Mouse (Mus musculus): ENCODE results near the gene C1qtnf5. TPM values are rescaled to one million over a fixed set of nuclear protein-coding genes. Genes with fewer than 3 reads are reported as not detected.
A peak's percentile ranks its signal among the peaks of the same experiment; 100 is the strongest.

Gene C1qtnf5
- total RNA-seq, 1 experiment from 2014 or later, result 10.9 TPM

DNA sequence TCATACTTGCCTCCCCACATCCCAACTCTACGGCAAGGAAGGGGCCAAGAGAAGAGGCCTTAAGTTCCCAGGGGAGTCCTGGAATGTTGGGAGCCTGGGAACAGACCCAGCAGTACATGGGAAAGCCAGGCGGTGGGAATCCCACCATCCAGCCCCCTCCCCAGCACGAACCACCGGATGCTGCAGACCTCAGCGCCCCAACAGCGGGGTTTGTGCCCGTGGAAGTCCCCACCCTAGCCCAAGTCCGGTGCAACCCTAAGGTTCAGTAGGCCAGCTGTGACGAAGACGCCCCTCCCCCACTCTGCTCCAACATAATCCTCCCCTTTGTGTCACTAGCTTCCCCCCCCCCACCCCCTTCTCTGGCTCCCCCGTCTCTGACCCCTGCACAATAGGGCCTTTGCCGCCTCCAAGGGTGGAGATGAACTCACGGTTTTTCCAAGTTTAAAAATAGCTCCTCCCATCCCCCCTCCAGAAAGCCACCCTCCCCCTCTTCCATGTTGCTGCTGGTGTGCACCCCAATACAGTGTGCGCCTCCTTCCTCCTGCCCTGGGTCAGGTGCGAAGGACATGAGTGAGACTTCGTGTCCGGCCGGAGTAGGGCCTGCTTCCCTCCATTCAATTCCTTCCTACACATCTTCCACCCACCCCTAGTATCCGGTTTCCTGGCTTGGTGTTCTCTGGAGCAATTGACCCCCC lies 23.7 kb downstream of the C1qtnf5 start:
- peak; percentile 29 for DNase-seq

- no peak for DNase-seq
These were observed 24.2 kb downstream of the C1qtnf5 start for GRCm38 (mm10) chr9:44131276-44131590.

DNA sequence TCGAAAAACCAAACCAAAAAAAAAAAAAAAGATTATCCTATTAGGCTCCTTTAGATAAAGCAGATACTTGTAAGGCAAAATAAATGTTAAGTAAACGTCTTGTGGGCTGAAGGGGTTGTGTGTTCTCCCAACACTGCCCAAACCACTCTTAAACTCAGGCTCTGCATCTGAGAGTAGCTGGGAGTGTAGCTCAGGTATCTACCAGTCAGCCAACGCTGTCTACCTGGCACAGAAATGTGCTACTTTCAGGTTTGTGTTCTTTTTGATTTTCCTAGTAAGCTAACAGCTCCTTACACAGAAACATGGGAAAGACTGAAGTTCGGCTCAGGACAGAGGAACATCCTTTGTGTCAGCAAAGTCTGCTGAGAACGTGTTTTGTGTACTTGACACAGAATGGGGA lies 25.2 kb downstream of the C1qtnf5 start:
- no peak for DNase-seq

DNA sequence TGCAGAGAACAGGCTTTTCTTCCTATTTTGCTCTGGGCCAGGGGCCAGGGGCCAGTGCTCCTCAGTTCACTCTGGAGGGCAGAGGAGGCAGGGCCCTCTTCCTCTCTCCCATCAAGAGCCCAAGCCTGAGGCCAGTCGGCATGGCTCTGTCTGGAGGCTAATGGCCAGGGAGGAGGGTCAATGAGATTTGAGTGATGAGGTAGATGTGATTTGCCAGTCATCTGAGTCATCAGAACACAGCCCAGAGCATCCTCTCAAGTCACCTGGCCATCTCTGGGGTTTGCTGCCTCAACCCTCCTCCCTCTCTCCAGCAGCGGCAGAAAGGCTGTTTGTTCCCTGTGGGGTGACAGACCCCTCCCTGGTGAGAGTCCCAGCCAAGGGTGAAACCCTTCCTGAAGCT lies 26.2 kb downstream of the C1qtnf5 start:
- DNase-seq, result no peak

GRCm38 (mm10) chr9:44134101-44134850 lies 27.2 kb downstream of the C1qtnf5 start, which contains the start of gene Mcam:
Mcam (plus strand) TSS chr9:44134469.
- peak; percentile 79 for DNase-seq

DNA sequence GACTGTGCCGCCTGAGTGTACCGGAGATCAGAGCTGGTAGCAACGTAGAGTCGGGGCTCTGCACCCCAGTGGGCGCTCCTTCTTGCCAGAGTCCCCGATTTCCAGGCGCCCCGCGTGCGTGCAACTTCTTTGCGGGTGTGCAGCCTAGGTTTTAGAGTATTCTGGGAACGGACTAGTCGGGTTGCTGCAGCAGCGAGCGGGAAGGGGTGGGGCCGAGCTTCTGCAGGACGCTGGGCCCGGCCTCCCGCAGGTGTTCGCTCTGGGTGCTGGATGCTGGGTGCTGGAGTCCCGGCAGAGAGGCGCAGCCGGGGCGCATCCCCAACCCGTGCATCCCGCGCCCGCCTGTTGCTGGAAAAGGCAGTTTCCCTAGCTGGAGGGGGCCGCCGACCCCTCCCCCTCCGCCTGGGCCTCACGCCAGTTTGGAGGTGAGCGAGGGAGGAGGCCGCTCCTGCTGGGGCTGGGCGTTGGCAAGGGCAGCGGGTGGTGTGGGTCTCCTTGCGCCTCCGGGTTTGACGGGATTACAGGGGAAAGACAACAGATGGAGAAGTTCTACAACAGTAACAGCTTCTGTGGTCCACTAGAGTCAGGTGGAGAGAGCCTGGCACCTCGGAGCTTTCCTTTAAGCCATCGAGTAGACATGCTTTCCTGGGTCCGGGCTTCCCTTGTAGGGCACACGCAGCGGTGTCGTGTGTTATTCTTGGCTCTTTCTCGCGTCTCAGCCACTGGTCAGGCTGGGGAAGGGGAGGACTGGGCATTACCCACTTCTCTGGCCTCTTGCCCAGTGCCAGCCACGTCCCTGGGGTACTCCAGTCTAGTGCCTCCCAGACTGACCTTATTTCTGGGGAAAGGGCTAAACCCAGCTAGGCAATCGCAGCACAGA lies 28.0 kb downstream of the C1qtnf5 start:
- peak; percentile 72 for DNase-seq

- DNase-seq, result no peak
These were observed 28.8 kb downstream of the C1qtnf5 start for GRCm38 (mm10) chr9:44135731-44136411.

GRCm38 (mm10) chr9:44137846-44138245 lies 30.8 kb downstream of the C1qtnf5 start:
- DNase-seq, result no peak

GRCm38 (mm10) chr9:44141951-44142350 lies 34.9 kb downstream of the C1qtnf5 start:
- DNase-seq, result no peak

DNA sequence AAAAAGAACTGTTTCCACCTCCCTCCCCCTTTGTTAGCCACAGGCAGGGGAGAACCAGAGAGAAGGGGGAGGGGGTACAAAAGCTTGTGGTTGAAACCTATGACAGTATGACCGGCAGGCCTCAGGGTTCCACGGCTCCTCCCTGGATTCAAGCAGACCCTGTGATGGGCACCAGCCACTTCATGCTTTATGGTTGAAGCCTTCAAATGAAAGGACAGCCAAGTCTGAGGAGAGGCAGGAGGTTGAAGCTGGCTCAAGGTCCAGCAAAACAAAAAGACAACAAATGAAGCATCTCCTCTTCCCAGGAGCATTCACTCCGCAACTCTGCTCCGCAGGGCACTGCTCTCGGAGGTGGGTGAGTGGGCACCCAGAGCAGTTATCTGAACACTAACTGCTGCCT lies 36.4 kb downstream of the C1qtnf5 start:
- no peak for DNase-seq

DNA sequence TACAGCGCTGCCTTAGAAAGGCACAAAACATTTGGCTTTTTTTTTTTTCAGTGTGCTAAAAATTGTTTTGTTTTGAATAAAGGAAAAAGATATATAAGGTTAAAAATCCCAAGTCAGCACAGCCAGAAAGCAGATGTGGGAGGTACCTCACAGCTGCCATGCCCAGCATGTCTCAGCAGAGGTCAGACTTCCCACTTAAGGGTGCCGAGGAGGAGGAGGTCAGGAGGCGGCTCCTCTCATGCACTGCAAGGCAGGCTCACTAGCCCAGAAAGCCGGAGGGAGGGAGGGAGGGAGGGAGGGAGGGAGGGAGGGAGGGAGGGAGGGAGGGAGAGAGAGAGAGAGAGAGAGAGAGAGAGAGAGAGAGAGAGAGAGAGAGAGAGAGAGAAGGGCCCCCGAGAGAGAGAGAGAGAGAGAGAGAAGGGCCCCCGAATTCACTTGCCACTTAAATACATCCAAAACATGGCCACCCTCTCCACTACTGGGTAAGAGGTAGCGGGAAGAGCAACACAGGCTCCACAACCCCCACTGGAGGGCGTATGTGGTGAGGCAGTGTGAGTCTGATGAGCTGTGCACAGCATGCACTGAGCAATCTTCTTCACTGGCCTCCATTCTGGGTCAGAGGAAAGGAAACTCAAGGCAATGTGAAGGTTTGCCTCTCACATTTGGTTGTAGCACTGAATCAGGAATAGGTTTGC lies 37.1 kb downstream of the C1qtnf5 start:
- DNase-seq, result no peak

DNA sequence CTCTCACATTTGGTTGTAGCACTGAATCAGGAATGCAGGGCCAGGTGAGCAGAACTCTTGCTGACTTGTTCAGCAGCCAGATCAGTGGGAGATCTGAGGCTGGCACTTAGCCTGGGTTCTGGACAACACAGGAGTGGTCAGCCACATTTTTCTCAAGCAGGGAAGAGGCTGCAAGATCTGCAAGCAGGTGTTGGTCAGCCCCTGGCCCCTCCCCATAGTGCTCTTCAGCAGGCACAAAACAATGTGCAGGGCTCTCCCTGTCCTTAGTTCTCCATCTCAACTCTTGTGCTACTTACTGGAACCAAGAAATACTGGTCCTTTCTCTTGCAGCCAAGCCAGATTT lies 37.6 kb downstream of the C1qtnf5 start:
- no peak for DNase-seq

DNA sequence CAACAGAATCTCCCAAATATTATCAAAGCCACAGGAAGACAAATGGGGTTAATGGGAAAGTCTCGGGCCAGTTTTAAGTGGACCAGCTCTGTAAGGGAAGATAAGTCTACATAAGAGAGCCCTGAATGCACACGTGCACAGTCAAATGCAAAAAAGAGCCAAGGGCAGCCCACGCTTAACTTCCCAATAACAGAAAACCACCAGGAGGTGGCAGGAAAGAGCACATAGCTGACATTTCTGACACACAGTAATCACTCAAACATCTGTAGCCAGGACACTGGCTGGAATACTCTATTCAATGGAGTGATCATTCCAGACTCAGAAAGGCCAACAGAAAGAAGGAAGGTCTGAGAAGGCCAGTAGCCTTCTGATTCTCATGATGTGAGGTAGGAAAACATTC lies 40.2 kb downstream of the C1qtnf5 start:
- no peak for DNase-seq

Other genes with a start within 250 kb of the C1qtnf5 start
- 30.8 and 37.7 TPM in 2 replicates for gene Thy1, start 63.9 kb upstream of the C1qtnf5 start, total RNA-seq (2021)
- gene Usp2, start 40.2 kb upstream of the C1qtnf5 start, total RNA-seq (2021), result 20.9 and 22.8 TPM in 2 replicates
- not detected in 2 replicates for gene Mfrp, start 5.5 kb upstream of the C1qtnf5 start, total RNA-seq (2021)
- gene Gm49380, start 6.3 kb downstream of the C1qtnf5 start, total RNA-seq (2021), result 0.82 and 1.5 TPM in 2 replicates
- gene Rnf26, start 6.3 kb downstream of the C1qtnf5 start, total RNA-seq (2021), result 30.3 and 36.4 TPM in 2 replicates
- gene Mcam, start 27.2 kb downstream of the C1qtnf5 start, total RNA-seq (2021), result 32.2 and 32.9 TPM in 2 replicates
- 32.7 and 36.2 TPM in 2 replicates for gene Cbl, start 126.8 kb downstream of the C1qtnf5 start, total RNA-seq (2021)
- 2.0 and 3.7 TPM in 2 replicates for gene Ccdc153, start 133.4 kb downstream of the C1qtnf5 start, total RNA-seq (2021)
- gene Pdzd3, start 144.2 kb downstream of the C1qtnf5 start, total RNA-seq (2021), result 0.27 TPM in 1 of 2 replicates, not detected in the other
- gene Nlrx1, start 161.4 kb downstream of the C1qtnf5 start, total RNA-seq (2021), result 18.5 and 34.8 TPM in 2 replicates
- gene Abcg4, start 181.4 kb downstream of the C1qtnf5 start, total RNA-seq (2021), result 39.1 and 43.4 TPM in 2 replicates
- 23.6 and 29.3 TPM in 2 replicates for gene Hinfp, start 198.4 kb downstream of the C1qtnf5 start, total RNA-seq (2021)
- 43.3 and 48.8 TPM in 2 replicates for gene C2cd2l, start 213.0 kb downstream of the C1qtnf5 start, total RNA-seq (2021)
- 34.3 and 34.5 TPM in 2 replicates for gene Dpagt1, start 218.8 kb downstream of the C1qtnf5 start, total RNA-seq (2021)
- 56.5 and 65.2 TPM in 2 replicates for gene H2afx, start 227.4 kb downstream of the C1qtnf5 start, total RNA-seq (2021)
- 81.2 and 102 TPM in 2 replicates for gene Hmbs, start 237.0 kb downstream of the C1qtnf5 start, total RNA-seq (2021)

All from adrenal gland, postnatal 25 days (tissue).